In genomic region chr6:38778887-38779286, GRCm38 (mm10) we compare ENCODE assay signal across 16 mouse cellular contexts.
DNase-seq lines count a peak whose midpoint lies in the region; ATAC-seq and TF ChIP-seq lines count a peak whose summit lies in the region.
"Had no signal": no experiment of that assay in that cellular context is flagged by ENCODE, and none has a peak within 500 bp of the region (broad histone marks: within the 10 kb centered on the region; RNA-seq: fewer than 3 reads in every experiment).

No protein-coding gene starts in this region.

- no peaks in the 10 kb centered on the region for H3K36me3 ChIP-seq in heart, embryonic 11.5 days (ENCODE audit: control insufficient read depth, insufficient read depth, low read length)
- peaks cover 10% of the 10 kb centered on the region for H3K36me3 ChIP-seq in liver, embryonic 14.5 days (replicated peaks; ENCODE audit: control insufficient read depth, insufficient read depth, low read depth)
- H3K36me3 ChIP-seq: lung, embryonic 15.5 days had no signal

- no peak for TF ChIP-seq CTCF in liver, embryonic 14.5 days (IDR thresholded peaks at IDR 0.05; ENCODE audit: low read depth)

- no peaks in the 10 kb centered on the region for H3K9me3 ChIP-seq in heart, embryonic 11.5 days (replicated peaks; ENCODE audit: control insufficient read depth, low read length)
- H3K9me3 ChIP-seq in liver, embryonic 14.5 days (ENCODE audit: control insufficient read depth, low read length) = no peaks in the 10 kb centered on the region
- H3K9me3 ChIP-seq: kidney, embryonic 15.5 days; lung, embryonic 15.5 days; midbrain, embryonic 10.5 days had no signal

- DNase-seq in heart, adult 9 months (ENCODE audit: low spot score in 2 of 2) = no peak
- peak; percentile 81 for DNase-seq in 416B (ENCODE audit: low read depth)
- DNase-seq in c-Kit-positive CD71-positive TER-119-negative erythroid progenitor cells, embryonic 14.5 days (ENCODE audit: low read depth) = peak; percentile 77
- peak; percentile 72 to 81 (median 76) for DNase-seq in liver, embryonic 14.5 days (ENCODE audit: low read depth in 3 of 3, low spot score in 3 of 3)
- no peak for DNase-seq in layer of hippocampus, adult 8-10 months (ENCODE audit: low spot score in 2 of 2)
- DNase-seq in gastrocnemius, adult 8-10 months (ENCODE audit: low spot score in 2 of 2) = no peak
- DNase-seq in spleen, adult 12 weeks (ENCODE audit: low spot score) = no peak
- DNase-seq: adrenal gland, adult 8-10 months; cerebellum, postnatal 25 days; gastrocnemius, postnatal 14 days; right cerebral cortex, adult 18-20 months had no signal

- peak; percentile 88 for TF ChIP-seq EP300 in liver, embryonic 14.5 days (IDR thresholded peaks at IDR 0.05; ENCODE audit: low read depth)

- H3K27me3 ChIP-seq in heart, embryonic 11.5 days (ENCODE audit: control insufficient read depth, insufficient read depth, low read length) = no peaks in the 10 kb centered on the region
- no peaks in the 10 kb centered on the region for H3K27me3 ChIP-seq in liver, embryonic 14.5 days (ENCODE audit: control insufficient read depth, insufficient read depth, low read length)
- H3K27me3 ChIP-seq: kidney, embryonic 15.5 days; lung, embryonic 15.5 days had no signal

- no peak overlapping the region for H3K4me3 ChIP-seq in heart, embryonic 11.5 days (ENCODE audit: low read depth, low read length)
- H3K4me3 ChIP-seq in liver, embryonic 14.5 days (ENCODE audit: insufficient read depth in 1 of 2, low read depth in 2 of 2, low read length in 2 of 2) = no peak overlapping the region
- H3K4me3 ChIP-seq: kidney, embryonic 15.5 days; lung, embryonic 15.5 days; midbrain, embryonic 10.5 days; myocyte had no signal

- no peak overlapping the region for H3K9ac ChIP-seq in heart, embryonic 11.5 days (ENCODE audit: low read depth, low read length)
- peak overlapping the region; percentile 39; the same call in 1 of the 2 replicates for H3K9ac ChIP-seq in liver, embryonic 14.5 days (replicated peaks)
- H3K9ac ChIP-seq: kidney, embryonic 15.5 days; lung, embryonic 15.5 days had no signal

- no peak overlapping the region for H3K4me2 ChIP-seq in heart, embryonic 11.5 days
- H3K4me2 ChIP-seq in liver, embryonic 14.5 days (ENCODE audit: low read depth) = peak overlapping the region; percentile 56
- H3K4me2 ChIP-seq: kidney, embryonic 15.5 days; lung, embryonic 15.5 days had no signal

- peaks cover 15% of the 10 kb centered on the region for H3K4me1 ChIP-seq in heart, embryonic 11.5 days (ENCODE audit: control insufficient read depth, insufficient read depth, low read length)
- H3K4me1 ChIP-seq in liver, embryonic 14.5 days (replicated peaks; ENCODE audit: control insufficient read depth in 2 of 2, insufficient read depth in 2 of 2, low read length in 1 of 2) = peaks cover 16 to 18% of the 10 kb centered on the region in 2 experiments

- no peak; the same call in 1 of the 2 replicates for ATAC-seq in heart, embryonic 11.5 days (replicated peaks; ENCODE audit: insufficient number of reproducible peaks, low FRiP score, low TSS enrichment)
- peak; percentile 94 for ATAC-seq in liver, embryonic 14.5 days (ENCODE audit: insufficient read depth)

- 0 out of 2 replicates have a peak overlapping the region, but pooled peaks have one; percentile 47 for H3K27ac ChIP-seq in heart, embryonic 11.5 days (ENCODE audit: low read depth, low read length)
- peak overlapping the region; percentile 60 for H3K27ac ChIP-seq in liver, embryonic 14.5 days
- H3K27ac ChIP-seq: kidney, embryonic 15.5 days; lung, embryonic 15.5 days; midbrain, embryonic 10.5 days had no signal

Comparison
In these comparisons a context has a peak if more than half of its experiments do, and no peak if none do; other contexts are left out.
1. DNase-seq: peak in 416B (single experiment), c-Kit-positive CD71-positive TER-119-negative erythroid progenitor cells, embryonic 14.5 days (single experiment) and liver, embryonic 14.5 days (3 of 3); none in heart, adult 9 months (0 of 2), layer of hippocampus, adult 8-10 months (0 of 2), gastrocnemius, adult 8-10 months (0 of 2) and spleen, adult 12 weeks (single experiment).